Mouse (Mus musculus): ENCODE measurements around the gene Agr2.

GRCm38 (mm10) chr12:35951757-35952156 lies 41.0 kb upstream of the Agr2 start:
- TF ChIP-seq POLR2A (IDR thresholded peaks at IDR 0.05; ENCODE audit: borderline replicate concordance, control insufficient read depth, low read depth, low read length) (no peak), CTCF (IDR thresholded peaks at IDR 0.05; ENCODE audit: control insufficient read depth, insufficient read depth, low read length) (no peak)

All from bone marrow, adult 2 months (tissue).